Mouse (Mus musculus): ENCODE data around the gene Srsf6. TPM values are rescaled to one million over a fixed set of nuclear protein-coding genes. Genes with fewer than 3 reads are reported as not detected.
"Not testable (repeated sequence)": the region's sequence is repeated elsewhere in the genome, so short reads cannot be mapped to it uniquely, and the experiment has no call there.

Gene Srsf6
- polyA plus RNA-seq (2017; shearing (Covaris generic)) = 10 to 100 TPM; 24.3 to 51.6 (median 44.5) TPM

DNA sequence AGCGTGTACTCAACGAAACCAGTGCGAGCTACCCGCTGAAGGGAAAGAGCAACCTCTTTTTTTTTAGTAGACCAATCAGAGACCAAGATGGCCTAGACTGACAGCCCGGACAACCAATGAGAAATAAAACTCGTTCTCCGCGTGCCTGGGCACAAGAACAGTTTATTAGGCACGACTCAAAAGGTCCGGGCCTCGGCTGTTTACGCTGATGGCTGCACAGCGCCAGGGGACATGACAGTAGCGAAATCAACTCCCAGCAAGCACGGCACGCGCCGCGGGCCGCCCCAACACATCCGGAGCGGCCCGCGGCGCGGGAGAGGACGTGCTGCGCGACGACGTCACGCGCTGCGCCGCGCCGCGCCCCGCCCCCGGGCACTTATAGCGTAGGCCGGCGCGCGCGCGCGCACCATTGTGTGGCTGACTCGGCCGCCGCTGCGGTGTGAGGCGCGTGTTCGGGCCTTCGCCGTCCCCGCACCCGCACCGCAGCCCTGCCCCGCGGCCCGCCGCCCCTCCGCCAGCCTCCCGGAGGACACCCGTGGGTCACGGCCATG is at the start of gene Srsf6:
TSS of gene Srsf6 (plus strand) at position 406 of the 551 bp plus-strand sequence.
- ATAC-seq = peak; percentile 82

DNA sequence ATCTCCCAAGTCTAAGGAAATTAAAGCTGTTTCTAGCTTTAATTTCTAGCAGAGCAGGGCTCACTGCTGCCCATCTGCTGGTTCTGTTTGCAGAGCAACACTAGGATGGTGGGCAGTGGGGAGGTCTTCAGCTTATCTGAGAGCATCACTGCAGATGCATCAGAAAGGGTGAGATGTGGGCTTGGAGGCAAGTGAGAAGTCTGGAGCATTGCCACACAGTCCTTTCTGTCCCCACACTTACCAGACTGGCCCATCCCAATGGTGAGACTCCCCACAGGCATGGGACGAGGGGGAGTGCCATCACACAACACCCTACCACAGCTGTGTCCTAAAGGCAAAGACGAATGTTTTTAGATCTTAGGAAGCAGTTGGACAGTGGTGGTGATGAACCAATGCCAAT is 47.2 kb upstream of the Srsf6 start:
- no peak for ATAC-seq

DNA sequence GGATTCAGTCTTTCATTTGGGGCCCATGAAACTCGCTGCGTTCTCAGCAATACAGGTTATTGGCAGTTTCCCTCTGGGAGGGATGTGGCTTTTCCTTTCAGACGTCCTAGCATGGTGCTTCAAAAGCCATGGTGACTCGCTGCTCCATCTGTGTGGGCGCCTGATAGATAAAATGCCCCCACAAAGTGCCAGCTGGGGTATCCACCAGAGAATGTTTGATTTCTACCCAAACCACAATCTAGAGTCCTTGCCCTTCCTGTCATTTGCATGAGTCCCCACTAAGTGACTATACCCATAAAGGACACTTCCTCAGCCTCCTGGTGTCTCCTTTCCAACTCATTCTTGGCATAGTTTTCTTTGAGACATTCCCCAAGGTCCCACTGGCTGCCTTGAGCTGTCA is 44.2 kb upstream of the Srsf6 start:
- no peak for ATAC-seq

DNA sequence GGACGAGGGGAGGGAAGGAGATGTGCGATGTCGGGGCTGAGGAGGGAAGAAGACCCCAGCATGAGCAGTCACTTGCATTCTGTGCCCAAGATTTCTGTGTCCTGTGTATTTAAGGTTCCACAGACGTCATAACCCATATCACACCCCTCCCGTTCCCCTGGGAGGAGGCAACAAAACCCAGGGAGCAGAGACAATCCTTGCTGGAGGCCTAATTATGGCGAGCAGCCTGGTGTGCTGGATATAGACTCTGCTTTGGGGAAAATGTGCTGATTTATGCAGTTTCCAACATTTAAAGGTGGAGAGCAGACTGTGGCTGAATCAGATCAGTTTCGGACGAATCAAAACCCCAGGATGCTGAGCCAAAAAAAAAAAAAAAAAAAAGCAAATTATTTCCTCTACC is 42.7 kb upstream of the Srsf6 start:
- no peak for ATAC-seq

DNA sequence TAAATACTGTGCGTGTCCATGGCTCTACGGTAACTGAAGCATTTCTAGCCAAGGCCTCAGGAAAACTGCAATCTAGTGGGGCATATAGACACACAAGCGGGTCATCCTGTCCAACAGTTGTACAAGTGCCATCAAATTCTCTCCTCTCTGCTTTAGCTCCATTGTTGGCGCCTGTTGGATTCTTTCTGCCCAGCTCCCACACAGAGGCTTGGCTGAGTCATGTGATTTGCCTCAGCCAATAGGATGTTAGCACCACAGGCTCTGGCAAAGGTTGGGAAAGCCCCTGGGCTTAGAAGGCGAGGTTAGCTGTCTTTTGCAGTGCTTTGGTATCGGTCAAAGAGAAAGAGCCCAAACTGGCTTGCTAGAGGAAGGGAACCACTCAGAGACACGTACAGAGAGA is 42.1 kb upstream of the Srsf6 start:
- peak; percentile 54 for ATAC-seq

DNA sequence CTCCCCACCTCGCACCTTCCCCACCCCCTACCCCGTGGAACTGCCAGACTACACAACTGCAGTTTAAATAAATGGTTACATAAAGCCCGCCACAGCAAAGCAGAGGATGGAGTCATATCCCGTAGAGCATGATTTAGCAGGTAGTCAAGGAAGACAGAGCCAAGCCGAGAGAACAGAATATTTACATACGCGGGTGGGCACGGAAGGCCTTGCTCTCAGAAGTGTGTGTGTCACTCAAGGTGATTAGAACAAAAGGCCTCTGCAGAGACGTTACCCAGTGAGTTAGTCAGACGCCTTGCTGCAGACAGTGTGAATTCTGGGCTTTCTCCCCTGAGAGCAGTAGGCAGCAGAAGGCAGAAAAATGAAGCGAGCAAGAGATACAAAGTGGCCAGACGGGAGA is 41.6 kb upstream of the Srsf6 start:
- ATAC-seq = no peak

DNA sequence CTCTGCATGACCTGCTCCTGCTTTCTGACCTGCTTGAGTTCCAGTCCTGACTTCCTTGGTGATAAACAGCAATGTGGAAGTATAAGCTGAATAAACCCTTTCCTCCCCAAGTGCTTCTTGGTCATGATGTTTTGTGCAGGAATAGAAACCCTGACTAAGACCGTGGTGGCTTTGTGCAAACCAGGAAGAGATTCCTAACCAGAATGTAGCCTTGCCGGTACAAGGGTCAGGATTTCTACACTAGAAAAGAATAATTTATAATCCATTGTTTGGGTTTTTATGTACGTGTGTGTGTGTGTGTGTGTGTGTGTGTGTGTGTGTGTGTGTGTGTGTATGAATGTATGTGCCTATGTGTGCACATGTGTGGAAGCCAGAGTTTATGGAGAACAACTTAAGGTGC is 38.3 kb upstream of the Srsf6 start:
- not testable (repeated sequence) for ATAC-seq

DNA sequence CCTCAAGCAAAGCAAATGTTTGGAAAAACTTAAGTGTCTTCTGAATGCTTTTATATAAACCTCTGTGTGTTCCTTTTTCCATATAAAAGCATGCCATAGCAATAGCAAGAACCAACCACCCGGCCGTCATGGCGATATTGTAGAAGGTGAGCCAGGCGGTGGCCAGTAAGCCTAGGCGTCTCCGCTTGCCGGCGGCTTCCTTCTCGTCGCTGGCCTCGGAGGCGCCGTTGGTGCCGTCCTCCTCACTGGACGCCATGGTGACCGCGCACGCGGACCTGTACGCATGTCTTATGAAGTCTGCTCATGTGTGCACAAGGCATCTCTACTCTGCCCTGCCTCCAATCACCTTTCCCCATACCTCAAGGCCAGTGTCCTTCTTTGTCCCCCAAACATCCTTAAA is 32.1 kb upstream of the Srsf6 start:
- not testable (repeated sequence) for ATAC-seq

DNA sequence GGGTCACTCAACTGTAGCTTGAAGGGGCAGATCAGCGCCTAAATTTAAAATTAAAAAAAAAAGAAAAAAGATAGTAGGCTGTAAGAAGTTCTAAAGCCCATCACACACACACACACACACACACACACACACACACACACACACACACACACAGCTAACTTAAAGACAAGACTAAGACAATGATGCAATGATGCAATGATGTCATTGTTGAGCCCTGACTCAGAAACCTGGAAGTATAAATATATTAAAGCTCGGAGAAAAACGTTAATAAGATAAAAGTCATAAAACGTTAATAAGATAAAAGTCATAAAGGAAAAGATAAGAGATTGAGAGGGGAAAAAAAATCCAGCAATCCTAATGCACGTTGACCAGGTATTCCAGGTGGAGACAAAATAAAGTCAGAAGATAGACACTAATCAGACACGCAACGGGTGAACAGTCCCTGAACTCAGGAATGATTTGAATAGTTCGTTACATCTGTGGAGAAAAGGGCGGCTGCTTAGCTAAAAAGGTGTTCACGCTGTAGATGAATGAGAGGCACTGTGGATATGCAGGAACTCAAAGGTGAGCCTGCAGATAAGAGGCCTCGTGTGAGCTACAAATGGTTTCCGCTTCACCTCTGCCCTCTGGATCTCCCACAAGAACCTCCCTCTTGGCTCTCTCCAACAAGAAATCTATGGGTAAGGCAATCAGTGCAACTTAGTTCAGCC is 31.3 kb upstream of the Srsf6 start:
- no peak for ATAC-seq

DNA sequence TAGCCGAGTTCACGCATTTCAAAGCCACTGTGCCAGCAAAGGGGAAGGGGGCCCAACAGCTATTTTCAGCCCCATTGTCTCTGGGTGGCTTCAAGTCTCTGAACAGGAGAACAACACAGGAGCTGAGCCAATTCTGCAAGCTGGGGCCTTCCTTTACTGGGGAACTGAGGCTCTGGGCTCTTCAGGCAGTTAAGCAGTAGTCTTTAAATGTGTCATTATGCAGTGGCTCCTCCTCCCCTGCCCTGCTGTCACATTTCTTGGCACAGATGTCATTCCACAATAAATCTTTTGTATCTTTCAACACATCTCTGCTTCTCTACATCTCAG is 30.8 kb upstream of the Srsf6 start:
- no peak for ATAC-seq

DNA sequence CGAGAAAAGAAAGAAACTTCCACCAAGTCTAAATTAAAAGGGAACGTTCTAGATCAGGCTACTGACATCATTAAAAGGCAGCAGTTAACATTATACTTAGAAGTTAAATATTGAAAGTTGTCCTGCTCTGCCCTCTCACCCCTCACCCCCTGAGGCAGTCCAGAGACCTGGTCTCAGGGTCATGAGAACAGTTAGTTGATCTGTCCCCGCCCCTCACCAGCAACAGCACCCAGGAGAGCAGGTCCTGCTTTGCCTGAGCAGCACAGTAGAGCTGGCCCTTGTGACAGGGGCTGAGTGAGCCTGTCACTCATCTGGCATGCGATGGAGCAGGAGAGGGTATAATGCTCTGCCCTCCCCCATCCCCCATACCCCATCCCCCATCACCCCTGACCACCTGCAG is 25.4 kb upstream of the Srsf6 start:
- ATAC-seq = no peak

DNA sequence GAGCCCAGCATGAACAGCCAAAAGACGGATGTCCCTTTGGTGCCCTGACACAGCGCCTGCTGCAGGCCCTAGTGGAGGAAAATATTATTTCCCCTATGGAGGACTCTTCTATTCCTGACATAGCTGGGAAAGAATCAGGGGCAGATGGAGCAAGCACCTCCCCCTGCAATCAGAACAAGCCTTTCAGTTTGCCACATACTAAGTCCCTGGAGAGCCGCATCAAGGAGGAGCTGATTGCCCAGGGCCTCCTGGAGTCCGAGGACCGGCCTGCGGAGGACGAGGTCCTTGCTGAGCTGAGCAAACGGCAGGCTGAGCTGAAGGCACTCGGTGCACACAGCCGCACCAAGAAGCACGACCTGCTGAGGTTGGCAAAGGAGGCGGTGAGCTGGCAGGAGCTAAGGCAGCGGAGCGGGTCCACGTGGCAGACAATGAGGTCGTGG is 23.3 kb upstream of the Srsf6 start:
- no peak for ATAC-seq

DNA sequence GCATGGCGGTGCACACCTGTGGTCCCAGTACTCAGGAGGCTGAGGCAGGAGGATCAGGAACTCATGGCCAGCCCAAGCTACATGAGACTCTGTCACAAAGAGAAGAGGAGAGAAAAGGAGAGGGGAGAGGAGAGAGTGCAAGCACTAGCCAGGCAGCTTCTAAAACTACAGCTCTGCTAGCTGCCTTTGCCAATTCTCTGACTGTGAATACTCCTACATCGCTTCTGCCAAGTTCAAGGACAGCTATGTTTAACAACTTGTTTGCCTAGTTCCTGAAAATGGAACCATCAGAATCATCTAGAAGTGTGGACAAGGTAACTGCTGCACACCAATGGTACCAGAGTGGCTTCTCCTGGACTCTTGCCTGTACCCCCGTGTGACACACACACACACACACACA is 17.3 kb upstream of the Srsf6 start:
- no peak for ATAC-seq

DNA sequence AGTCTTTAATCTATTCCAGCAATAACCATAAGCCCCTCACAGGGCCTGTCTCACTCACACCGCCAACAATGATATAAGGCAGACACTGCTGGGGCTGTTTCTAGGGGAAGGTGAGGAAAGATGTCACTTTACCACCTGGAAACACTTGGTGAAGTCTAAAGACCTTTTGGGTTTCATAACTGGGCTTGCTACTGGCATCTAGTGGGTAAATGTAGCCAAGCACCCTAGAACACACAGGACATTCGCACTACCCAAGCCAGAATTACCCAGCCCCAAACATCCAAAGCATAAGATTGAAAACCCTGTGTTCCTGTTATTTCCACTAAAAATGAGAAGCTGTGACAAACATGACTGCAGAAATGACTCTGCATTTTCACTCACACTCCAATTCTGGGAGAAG is 16.8 kb upstream of the Srsf6 start:
- ATAC-seq = no peak

DNA sequence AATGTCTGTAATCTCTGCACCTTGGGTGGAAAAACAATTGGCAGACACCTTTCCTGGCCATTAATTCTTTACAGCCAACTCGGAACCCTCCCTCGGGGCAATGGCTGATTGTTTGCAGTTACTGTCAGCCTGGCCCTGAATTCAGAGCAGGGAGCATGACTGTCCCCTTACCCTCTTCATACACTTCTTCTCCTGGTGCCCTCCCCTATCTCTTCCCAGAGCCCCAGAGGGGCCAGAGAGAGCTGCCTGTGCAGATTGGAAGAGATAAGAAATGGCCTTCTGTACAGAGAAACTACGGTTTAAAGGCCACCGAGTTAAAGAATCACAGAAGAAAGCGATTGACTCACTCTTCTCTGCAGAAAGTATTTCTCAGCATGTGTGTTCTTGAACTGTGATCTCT is 11.4 kb upstream of the Srsf6 start:
- no peak for ATAC-seq

DNA sequence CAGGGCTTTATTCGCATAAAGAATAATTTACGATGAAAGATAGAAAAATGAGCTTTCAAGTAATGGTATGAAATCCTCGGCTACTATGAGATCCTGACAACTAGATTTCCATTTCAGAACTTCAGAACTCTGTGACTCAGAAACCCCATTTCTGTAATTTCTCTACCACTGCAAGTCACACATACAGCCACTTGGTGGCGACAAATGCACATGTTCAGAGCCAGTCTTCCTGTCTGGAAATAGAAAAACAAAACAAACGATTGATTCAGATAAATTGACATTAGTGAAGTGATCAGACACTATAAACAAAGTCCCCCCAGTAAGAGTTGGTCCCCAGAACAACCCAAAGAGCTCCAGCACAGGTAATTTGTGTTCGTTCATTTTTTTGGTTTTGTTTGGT is 9.1 kb upstream of the Srsf6 start:
- peak; percentile 86 for ATAC-seq

DNA sequence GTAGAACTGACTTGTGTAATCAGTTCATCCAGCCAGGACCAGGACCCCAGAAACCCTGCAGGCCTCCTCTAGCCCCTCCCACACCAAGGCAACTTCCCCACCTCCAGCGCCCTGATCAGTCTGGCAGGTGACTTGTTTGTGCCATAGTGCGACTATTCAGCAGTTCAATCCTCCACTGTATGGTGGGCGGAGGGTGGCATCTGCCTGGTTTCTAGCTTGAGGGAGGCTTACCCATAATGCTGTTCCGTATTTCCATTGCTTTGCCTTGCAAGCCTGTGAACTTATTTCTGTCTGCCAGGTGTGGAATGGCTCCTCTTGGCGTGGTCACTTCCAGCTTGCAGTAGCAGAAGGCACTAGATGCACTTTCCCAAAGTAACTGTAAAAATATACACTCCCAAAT is 8.5 kb upstream of the Srsf6 start:
- ATAC-seq = peak; percentile 36

DNA sequence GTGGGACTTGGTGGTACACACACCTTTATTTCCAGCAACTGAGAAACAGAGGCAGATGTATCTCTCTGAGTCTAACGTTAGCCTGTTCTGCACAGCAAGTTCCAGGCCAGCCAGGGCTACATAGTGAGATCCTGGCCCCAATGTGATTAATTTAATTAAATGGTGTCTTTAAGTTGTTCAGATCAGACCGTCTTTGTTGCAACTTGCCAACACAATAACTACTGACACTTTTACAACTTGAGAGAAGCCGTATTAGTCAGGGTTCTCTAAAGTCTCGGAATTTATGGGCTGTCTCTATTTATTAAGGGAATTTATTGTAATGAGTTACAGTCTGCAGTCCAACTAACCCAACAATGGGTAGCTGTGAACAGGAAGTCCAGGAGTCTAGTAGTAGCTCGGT is 7.2 kb upstream of the Srsf6 start:
- ATAC-seq = no peak

DNA sequence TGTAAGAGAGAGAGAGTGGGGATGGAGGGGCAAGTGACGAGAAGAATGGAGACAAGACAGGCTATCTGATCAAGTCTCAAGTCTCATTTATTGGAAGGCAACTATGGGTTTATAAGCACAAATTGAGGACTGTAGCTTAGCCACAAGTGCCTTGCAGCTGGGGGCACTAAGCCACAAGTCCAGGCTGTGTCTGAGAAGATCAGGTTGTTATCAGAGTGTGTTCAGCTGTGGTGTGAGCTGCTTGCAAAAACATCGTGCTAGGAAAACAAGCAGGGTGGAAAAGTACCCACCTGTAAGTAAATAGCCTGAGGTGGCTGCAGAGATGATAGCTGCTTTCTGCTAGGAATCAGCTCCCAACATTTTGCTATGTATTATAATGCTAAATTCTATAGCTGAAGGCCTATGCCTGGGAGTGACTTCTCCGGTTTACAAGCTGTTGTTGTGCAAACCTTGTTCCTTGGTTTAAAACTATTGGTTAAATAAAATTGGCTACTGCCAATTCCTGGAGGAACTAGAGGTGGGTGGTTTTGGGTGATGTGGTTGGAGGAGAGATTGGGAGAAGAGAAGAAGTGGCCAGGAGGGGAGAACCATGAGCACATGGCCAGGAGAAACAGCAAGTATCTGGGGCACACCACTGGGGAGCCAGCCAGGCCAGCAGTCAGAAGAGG is 3.3 kb upstream of the Srsf6 start:
- ATAC-seq = no peak

DNA sequence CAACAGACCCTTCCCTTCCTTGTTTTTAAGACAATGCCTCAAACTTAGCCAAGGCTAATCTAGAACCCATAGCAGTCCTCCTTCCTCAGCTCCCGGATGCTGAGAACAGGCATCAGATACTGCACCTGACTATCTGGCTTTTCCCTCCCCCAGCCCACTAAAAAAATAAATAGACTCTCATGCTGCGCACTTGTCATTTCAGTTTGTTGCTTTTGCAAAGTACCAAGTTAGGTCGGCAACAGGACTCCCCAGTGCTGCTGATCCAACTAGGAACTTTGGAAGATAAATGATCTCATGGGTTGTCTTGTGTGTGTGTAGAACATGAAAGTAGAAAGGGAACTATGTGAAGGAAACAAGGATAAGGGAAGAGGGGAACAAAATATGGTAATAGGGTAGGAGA is 1.6 kb upstream of the Srsf6 start:
- ATAC-seq = no peak

DNA sequence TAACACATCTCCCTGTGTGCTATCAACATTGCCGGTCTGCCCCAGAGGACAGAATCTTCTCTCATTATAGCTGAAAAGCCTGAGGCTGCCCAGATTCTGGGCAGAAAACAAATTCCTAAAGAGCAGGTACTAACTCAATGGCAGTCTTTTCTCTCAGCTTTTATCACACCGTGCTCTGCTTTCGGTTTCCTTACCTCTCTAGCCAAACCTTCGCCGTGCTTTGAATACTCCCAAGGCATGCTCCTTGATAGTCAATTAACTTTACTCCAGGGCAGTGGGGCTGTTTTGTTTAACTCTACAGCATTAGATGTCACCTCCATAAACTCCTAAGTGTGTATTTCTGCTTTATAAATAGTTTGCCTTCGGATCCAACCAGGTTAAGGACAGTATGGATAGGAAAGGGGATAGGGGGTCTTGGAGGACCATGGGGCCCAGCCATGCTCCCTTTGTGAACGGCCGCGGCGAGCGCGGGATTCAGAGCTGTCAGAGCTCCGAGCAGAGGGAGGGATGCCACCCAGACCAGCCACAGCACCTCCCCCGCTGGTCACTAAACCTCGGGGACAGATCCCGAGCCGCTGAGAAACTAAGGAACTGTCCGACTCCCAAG is 709 bp upstream of the Srsf6 start:
- peak; percentile 43 for ATAC-seq

DNA sequence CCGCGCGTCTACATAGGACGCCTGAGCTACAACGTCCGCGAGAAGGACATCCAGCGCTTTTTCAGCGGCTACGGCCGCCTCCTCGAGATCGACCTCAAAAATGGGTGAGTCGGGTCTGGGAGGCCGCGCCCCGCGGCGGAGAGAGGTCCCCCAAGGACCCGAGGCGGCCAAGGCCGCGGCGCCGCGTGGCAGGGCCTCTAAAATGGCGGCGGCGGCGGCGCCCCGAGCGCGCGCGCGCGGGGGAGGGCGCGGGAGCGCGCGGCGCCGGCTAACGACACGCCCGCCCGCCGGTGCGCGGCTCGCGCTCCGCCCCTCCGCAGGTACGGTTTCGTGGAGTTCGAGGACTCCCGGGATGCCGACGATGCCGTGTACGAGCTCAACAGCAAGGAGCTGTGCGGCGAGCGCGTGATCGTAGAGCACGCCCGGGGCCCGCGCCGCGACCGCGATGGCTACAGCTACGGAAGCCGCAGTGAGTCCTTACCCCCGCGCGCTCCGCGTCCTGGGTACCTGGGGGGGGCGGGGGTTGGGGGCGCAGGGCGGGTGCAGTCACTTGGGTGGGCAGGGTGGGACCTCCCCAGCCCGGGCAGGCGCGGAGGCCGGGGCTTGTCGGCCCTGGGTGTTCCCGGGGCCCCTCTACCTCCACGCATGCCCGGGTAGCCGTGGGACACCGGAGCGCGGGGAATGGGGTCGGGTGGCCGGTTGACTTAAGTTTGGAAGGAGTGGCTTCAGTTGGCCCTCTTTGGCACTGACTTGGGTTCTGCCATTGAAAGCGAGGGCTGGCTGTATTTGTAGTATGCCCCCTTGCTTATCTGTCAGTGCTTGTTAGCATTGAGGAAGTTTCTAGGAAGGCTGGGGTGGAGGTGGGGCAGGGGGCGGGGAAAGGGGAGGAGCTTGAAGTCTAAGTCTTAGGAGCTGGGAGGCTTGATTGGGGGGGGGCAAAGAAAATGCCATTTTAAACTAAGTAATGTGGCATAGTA is 634 bp downstream of the Srsf6 start:
- peak; percentile 31 for ATAC-seq

DNA sequence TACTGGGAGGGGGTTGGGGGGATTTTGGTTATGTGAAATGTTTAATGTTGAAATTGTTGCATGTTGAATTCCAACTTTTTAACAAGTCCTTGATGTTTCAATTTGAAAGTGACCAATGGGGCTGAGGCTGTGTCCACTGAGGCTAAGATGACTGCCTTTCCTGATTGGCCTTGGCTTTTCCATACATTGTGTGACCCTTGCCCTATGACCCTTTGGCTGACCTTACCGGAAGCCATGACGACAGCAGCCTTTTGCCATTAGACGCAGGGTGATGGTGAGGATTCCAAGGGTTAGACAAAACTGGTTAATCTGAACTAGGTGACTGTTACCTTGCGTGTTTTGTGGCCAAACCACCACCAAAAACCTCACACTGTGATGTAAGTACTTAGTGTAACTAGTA is 1.4 kb downstream of the Srsf6 start:
- ATAC-seq = no peak
